ENCODE assay signal across 13 mouse cellular contexts in the genomic region with DNA sequence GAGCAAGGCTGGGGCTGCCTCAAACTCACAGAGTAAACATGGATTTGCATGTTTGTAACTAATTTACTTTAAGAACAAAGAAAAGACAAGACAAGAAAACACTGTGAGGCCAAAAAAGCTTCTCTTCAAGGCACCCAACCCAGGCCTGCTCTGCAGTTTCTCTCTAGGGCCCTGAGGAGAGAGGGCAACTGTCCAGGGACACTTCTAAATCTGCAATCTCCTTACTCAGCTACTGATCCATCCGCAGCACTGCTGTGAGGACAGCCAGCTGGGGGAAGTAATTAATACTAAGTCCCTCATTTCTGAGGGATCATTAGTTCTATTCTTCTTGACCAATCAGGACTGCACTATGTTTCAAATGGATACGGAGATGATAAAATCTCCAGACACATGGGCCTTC.
"Had no signal": no experiment of that assay in that cellular context is flagged by ENCODE, and none has a peak within 500 bp of the region (broad histone marks: within the 10 kb centered on the region; RNA-seq: fewer than 3 reads in every experiment).

No protein-coding gene starts in this region.

- H3K4me1 ChIP-seq: kidney, embryonic 15.5 days; limb, embryonic 15.5 days; liver, embryonic 12.5 days; midbrain, embryonic 10.5 days; midbrain, embryonic 15.5 days; neural tube, embryonic 12.5 days had no signal

- ATAC-seq: liver, embryonic 12.5 days; midbrain, embryonic 15.5 days had no signal

- H3K9ac ChIP-seq: kidney, embryonic 15.5 days; limb, embryonic 15.5 days; liver, embryonic 12.5 days; midbrain, embryonic 15.5 days; neural tube, embryonic 12.5 days had no signal

- DNase-seq: kidney, adult 11 months; kidney, postnatal 36 days; layer of hippocampus, adult 9-11 months; layer of hippocampus, postnatal 36 days; right cerebral cortex, postnatal 25 days; thymus, postnatal 4 days had no signal

- H3K4me3 ChIP-seq: kidney, embryonic 15.5 days; limb, embryonic 15.5 days; liver, embryonic 12.5 days; midbrain, embryonic 10.5 days; midbrain, embryonic 15.5 days; neural tube, embryonic 12.5 days had no signal

- H3K9me3 ChIP-seq: kidney, embryonic 15.5 days; limb, embryonic 15.5 days; liver, embryonic 12.5 days; midbrain, embryonic 10.5 days; midbrain, embryonic 15.5 days; neural tube, embryonic 12.5 days had no signal

- H3K4me2 ChIP-seq: kidney, embryonic 15.5 days; limb, embryonic 15.5 days; liver, embryonic 12.5 days; midbrain, embryonic 15.5 days; neural tube, embryonic 12.5 days had no signal

- H3K27me3 ChIP-seq: kidney, embryonic 15.5 days; limb, embryonic 15.5 days; liver, embryonic 12.5 days; midbrain, embryonic 15.5 days; neural tube, embryonic 12.5 days had no signal

- H3K27ac ChIP-seq: kidney, embryonic 15.5 days; limb, embryonic 15.5 days; liver, embryonic 12.5 days; midbrain, embryonic 10.5 days; midbrain, embryonic 15.5 days; neural tube, embryonic 12.5 days; stomach, postnatal 0 days had no signal
